Mouse (Mus musculus) natural killer cell, adult 2 months (primary cell): ENCODE results near the gene Rsph3b.
"Not testable (repeated sequence)": the region's sequence is repeated elsewhere in the genome, so short reads cannot be mapped to it uniquely, and the experiment has no call there.

Source experiments
- DNase-seq, 2 experiments: peaks; one replicate each; pipeline ENCODE4 v3.0.0; 2022; ENCODE audit warnings: low spot score in 2 of 2

The Rsph3b gene

DNA sequence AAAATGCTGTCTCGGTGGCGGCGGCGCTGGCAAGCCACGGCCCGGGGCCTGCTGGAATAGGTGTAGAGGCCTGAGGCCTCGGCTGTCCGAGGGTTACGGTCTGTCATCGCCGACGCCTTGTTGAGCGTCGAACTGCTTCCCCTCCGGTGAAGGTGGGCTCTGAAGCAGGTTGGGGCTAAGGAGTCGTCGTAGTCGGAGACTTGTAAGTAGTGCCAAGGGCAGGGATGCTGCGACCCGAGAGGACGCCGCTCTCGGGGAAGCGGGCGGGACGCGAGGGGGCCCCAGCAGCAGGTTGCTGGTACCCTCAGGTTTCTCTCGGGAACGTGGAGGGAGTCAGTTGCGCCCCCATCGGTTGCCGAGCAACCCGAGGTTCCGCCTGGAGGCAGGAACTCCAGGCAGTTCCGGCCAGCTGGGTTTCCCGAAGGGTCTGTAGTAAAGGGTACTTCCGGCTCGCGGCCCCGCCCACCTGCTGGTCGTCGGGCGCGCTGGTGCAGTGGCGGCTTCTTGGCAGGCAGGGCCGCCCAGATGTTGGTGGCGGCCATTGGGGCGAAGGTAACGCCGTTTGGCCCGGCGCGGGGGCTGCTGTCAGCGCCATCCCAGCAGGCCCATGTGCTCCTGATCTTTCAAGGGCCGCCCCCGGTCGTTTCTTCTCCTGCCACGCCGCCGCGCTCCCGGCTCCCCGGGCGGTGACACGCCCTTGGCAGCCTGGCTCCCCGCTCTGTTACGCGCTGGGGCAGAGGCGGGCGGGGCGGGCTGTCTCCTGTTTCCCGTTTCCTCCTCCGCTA, at the start of gene Rsph3b:
TSS of gene Rsph3b (minus strand) at position 699 of the 785 bp plus-strand sequence.
- DNase-seq, result peak; percentile 64 to 67

DNA sequence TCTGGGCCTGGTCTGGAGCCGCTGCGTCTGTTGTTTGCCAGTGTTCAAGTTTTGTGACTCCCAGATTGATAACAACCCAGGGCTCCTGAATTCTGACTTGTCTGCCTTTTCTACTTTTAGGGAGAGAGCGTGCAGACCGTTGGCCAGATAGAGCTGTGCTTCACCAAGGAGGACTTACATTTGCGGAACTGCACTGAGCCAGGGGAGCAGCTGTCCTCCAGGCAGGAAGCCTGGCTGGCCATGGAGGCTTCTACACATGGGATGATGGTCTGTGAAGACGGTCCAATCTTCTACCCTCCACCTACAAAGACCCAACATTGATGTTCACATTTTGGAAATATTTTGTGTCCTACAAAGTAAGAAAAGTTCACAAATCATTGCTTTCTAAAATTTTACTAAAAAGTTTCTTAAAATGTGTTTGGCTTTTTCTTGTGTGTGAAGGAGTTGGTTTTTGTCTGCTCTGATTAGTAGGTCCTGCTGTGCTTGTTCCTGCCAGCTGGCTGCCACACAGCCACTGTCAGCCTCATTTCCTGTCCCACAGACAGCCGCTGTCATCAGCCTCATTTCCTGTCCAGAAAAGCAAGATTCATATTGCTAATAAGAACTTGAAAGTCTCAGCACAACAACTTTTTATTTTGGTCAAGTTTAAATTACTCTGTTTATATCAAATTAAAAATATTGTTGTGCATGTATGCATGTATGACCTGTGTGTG, 49.5 kb upstream of the Rsph3b start:
- not testable (repeated sequence) for DNase-seq

DNA sequence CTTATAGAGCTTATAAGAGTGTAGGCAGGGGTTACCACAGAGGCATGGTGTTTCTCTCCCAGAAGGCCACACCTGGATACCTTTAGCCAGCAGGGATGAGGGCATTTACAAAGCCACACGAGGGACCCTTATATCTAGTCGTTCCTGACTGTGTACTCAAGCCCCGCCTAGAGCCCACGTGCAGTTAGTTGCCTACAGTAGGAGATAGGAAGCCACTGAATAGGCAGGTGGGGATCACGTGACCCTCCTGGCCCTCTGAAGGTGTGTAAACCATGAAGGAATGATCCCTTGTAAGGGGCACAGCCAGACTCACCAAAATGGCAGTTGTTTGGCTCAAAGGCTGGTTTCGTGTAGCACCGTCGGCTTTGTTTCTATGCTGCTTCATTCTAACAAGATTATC, 48.3 kb upstream of the Rsph3b start:
- DNase-seq, result not testable (repeated sequence)

DNA sequence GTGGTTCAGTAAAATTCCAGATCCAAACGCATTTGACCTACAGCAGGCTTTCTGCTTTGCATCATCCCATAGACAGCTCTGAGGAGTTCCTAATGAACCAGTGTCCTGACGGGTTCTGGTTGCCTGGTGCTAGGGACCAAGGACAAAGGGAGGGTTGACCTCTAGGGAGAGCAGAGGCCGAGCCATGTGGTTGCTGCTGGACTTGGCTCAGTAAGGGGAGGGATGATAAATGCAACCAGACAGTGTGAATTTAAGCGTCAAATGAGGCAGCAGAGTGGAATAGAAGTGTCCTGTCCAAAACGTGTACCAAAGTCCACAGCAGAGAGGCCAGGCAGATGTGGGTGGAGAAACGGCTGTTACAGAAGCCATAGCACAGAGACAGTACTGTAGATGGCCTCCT, 47.0 kb upstream of the Rsph3b start:
- not testable (repeated sequence) for DNase-seq

DNA sequence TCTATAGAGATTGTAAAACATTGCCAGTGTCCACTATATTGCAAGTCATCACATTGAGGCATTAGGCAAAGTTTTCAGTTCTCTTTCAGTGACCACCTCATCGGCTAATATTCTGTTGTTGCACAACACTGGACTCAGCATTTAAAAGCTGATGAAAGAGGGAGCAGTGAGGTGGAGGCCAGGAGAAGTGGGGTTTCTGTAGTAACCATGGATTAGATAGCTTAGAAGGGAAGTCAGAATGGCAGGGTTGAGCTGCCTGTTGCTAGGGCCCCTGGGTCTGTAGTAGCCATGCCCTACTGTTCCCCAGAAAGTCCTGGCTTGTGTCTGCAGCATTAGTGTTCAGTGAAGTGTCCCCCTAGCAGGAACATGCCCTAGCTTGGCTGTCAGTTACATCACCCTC, 37.6 kb upstream of the Rsph3b start:
- DNase-seq, result not testable (repeated sequence)

DNA sequence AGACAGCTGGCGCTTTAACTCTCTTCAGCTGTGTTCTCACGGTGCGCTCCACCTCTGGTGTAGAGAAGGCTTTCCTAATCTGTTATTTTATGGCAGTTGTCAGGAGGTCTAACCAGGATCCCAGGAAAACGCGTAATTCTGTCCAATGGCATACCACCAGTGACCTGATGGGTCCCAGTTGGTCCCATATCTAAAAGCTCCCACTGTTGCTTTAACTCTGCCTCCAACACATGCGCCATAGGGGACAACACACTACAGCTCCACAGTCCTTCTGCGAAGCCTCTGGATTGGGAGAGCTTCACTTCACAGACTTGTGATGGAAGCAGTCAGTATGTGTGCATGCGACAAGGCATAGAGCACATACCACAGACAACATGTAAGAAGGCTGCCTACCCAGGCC, 31.7 kb upstream of the Rsph3b start:
- DNase-seq, result not testable (repeated sequence)

DNA sequence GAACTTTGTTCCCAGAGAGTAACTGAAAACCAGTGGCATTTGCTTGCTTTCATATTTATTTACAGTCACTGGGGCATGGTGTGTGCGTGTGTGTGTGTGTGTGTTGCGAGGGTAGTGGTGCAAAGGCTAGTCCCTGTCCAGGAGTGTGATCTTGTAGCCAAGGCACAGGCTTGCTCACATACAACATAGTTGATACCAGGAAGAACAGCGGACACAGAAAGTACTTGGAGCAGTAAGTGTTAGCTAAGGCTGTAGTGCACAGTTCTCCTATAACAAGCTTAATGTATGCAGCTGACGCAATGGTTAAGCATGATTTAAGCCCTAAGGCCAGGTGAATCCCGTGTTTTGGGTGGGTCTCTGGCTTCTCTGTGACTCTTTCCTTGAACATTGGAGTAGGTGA, 30.9 kb upstream of the Rsph3b start:
- DNase-seq, result not testable (repeated sequence)

DNA sequence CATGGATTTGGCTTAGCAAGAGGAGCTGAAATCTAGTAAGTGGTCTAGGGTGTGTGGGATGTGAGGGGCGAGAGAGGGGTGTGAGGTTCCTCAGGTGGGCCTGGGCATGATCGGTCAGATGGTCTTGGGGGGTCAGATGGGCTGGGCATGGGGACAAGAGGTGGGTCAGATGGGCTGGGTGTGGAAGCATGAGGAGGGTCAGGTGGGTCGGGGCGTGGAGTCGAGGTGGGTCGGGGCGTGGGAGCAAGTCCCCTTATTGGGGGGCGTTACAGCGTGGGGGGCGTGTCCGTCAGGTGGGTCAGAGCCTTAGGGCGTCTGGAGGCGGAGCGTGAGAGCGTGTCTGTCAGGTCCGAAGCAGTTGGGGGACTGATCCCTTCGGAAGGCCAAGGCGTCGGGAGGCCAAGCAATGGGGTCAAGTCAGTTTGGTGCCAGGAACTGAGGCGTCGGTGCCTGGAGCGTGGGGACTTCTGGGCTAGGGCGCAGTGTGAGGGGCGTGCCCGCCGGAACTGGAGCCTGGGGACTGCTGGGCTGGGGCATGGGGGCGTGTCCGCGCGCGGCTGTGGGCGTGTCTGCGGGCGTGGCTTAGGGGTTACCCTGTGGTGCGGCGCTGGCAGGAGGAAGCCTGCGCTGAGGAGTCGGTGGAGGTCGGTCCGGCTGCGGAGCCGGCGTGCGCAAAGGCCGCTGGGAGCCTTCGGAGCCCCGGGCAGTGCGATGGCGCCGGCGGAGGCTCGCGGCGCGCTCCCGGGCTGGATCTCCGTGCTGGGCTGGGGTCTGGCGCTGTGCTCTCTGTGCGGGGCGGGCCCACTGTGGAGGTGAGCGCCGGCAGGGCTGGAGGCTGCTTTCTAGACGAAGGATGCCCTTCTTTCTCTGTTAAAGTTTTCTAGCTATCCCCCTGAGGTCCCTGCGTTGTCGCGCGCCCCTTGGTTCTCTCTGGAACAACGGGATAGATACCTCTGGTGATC, 30.1 kb upstream of the Rsph3b start, which contains the start of gene Gm49721:
TSS of gene Gm49721 (plus strand) at position 618 of the 962 bp plus-strand sequence.
- peak; percentile 80 to 83 for DNase-seq

DNA sequence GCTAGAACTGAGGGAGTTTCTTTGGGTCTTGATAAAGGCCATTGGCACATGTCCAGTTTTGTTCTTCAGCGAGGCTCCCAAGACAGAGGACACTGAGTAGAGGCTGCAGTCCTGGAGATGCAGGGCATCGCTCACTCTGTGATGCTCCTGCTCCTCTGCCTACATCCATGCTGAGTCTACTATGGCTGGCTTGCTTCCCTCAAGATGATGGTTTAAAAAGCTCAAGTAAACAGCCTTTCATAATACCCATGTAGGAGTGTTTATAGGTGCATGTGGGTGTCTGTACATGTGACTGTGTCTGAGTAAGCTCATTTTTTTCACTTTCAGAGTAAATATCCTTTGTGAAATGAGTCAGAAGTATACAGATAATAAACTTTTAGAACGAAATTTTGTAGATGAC, 26.5 kb upstream of the Rsph3b start:
- DNase-seq, result not testable (repeated sequence)

DNA sequence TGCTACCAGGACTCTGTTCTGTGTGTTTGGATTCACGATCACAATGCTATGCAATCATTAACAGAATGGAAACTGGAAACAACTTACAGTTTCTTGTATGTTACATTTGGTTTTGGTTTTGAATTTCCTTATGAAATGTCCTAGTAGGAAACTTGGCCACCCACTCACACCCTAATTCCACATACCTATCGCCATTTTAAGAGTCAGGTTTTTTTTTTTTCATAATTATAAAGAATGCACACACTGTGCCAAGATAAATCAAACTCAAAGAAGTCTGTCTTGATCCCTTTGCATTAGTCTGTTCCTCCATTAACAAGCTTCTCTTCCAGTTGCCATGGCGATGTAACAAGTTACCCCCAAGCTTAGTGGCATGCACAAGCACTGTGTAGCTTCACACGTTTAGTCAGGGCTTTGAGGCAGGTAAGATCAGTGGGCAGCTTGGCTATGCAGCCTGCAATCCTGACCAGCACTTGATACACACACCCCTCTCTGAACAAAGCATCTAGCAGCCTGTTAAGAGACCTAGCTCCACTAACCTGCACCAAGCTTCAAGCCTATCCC, 24.4 kb upstream of the Rsph3b start:
- not testable (repeated sequence) for DNase-seq

DNA sequence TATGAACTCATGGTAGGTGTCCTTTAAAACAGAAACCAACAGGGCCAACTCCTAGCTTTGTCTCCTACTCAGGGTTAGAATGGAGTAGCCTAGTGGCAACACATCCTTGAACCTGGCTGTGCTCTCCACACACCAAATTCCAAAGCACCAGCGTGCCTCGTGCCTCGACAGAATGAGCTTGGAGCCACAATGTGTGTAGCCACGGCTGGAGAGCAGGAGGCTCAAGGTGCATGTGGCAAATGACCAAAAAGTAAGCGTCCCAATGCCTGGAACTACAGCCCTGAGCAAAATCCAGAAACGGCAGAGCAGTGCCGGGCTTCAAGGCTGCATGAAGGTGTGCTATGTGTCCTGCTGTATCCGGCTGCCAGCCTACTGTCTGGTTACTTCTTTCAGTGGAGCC, 22.8 kb upstream of the Rsph3b start:
- not testable (repeated sequence) for DNase-seq

DNA sequence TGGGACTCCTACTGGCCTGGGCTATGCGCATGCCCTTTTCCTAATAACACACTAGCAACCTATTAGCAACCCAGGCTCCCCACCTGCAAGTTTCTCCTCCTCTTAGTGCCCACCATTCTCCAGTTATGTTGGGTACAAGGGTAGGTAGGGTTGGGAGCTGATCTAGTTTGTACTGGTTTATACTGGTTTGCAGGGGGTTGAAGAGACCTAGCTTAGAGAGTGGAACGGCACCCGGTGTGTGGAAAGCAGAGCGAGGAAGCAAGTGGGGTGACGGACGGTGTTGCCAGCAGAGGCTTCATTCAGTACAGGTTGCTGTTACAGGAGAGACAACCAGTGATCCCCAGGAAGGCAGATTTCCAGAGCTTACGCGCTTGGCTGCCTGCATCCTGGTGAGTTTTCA, 21.9 kb upstream of the Rsph3b start, which contains the start of gene Rnaset2b:
TSS of gene Rnaset2b (plus strand) at position 301 of the 400 bp plus-strand sequence.
- not testable (repeated sequence) for DNase-seq

DNA sequence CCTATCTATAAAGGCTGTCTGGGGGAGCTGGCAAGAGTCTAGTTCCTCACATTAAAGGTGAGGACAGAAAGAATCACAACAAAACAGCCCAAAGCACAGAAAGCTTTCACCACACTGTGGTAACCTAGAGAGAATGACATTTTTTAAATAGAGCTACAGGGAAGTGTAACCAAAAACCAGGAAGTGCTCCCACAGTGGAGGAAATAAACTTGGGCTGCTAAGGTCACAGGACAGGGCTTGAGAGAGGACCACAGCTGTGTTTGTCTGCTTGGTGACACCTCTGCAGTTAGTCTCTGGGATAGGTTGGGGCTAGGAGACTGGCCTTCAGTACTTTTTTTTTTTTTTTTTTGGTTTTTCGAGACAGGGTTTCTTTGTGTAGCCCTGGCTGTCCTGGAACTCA, 19.2 kb upstream of the Rsph3b start:
- DNase-seq, result not testable (repeated sequence)

DNA sequence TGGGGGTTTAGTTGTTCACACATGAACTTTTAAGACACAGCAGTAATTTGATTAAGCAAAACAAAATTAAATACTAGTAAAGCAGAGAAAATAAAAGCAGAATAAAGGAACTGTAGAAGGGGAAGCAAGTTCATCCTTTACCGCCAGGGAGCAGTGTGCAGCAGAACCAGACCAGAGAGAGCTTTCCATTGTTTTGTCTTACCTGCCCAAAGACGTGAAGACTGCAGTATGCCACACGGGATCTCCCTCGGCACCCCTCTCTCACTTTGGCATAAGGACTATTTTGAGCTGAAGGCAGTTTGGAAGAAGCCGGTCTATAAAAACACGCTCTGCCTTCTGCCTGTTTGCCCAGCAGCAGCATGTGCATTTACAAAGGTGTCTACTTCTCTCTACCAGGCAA, 16.9 kb upstream of the Rsph3b start:
- DNase-seq, result peak in 1 of 2 experiments; percentile 36

DNA sequence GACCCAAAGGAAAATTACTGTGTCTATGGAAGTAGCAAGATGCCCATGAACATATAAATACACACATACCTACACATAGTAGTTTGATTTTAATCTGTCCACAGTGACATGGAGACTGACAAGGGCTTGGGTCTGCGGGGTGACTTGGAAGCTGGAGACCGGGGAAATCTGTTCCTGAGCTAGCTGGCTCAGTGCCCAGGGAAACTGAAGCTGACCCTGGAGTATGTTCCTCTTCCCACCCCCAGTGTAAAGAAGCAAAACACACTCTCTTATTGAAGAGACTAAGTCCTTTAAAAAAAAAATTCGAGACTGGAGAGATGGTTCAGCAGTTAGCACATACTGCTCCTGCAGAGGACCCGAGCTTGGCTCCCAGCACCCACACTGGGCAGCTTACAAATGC, 14.5 kb upstream of the Rsph3b start:
- DNase-seq, result not testable (repeated sequence)

DNA sequence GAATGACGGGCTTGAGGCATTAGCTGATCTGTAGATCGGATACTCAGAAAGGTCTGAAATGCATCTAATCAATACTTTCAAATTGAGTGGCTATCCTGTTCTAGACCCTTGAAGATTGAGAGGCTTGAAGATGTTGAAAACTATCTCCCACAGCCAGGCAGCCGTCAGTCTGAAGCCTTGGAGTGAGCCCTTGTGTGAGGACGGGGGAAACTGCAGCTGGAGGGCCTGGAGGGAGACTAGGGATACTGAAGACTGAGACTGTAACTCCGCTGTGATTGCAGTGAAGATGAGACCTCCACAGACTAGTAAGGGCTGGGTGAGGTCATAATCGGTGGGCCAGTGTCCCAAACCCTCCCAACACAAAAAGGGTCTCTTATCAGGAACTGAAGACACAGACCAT, 13.9 kb upstream of the Rsph3b start:
- not testable (repeated sequence) for DNase-seq

DNA sequence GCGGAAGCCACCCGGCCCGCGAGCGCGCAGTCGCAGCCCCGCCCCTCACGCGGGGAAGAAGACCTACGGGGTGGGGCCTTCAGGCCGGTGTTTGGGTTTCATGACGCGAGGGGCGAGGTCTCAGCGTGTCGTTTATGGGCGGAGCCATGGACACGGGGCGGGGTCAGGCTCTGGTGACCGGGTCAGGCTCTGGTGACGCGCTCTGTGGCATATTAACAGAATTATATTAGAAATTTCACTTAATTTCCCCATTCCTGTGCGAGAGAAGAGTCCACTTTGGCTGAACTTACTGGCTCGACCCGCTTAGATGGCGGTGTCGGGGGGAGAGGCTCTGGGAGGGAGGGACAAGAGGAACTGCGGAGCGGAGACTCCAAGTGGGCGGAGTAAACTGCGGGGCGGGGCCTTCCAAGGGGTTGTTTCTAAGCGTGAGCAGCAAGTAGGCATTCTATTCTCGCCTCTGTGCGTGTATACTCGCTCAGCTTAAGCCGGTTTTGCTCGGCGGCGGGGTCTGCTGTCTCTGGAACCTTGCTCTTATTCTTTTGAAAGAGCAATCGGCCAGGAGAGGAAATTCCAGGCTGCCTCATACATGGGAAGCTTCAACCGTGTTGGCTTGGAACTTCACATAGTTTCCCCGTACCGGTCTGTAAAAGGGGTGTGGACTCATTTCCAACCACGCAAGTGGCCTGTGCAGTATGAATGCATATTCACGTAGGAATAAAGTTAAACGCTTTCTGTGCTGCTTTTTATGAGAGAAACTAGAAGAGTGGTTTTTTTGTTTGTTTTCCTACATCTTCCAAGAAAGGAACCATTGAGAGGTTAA, 12.9 kb upstream of the Rsph3b start:
- peak; percentile 72 to 76 for DNase-seq

DNA sequence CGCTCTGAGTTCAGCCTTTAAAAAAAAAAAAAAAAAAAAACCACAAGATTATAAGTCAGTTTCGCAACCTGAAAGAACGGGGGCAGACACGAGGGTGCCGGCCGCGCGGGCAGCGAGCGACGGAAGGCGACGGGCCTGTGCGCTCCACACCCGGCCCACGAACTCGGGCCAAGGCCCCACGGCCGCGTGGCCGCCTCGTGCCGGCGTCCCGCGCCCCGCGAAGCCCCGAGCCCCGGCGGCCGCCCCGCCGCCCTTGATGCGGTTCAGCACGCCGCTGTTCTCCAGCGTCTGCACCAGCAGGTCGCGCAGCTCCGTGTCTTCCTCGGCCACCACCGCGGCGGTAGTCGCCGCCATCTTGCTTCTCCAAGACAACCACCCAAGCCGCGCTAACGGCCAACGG, 12.3 kb upstream of the Rsph3b start, which contains the start of gene Tagap1:
TSS of gene Tagap1 (minus strand) at position 381 of the 400 bp plus-strand sequence.
- peak; percentile 36 to 58 for DNase-seq

DNA sequence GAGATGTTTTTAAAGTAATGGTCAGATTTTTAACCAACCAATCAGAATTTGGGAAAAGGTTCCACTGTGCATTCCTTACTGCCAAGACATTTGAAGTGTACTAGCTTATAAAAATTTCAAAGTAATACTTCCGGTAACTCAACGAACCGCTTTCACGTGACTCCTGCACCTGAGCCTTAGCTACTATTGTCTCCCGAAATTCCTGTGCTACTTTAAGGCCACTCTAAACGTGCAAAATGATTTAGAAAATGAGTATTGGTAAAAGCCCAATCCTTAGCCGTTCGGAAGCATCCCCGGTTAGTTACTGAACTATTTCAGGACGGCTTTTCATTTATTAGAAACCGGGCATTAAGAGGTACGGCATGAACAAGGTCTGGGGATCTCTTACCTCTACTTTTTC, 11.9 kb upstream of the Rsph3b start:
- DNase-seq, result not testable (repeated sequence)

DNA sequence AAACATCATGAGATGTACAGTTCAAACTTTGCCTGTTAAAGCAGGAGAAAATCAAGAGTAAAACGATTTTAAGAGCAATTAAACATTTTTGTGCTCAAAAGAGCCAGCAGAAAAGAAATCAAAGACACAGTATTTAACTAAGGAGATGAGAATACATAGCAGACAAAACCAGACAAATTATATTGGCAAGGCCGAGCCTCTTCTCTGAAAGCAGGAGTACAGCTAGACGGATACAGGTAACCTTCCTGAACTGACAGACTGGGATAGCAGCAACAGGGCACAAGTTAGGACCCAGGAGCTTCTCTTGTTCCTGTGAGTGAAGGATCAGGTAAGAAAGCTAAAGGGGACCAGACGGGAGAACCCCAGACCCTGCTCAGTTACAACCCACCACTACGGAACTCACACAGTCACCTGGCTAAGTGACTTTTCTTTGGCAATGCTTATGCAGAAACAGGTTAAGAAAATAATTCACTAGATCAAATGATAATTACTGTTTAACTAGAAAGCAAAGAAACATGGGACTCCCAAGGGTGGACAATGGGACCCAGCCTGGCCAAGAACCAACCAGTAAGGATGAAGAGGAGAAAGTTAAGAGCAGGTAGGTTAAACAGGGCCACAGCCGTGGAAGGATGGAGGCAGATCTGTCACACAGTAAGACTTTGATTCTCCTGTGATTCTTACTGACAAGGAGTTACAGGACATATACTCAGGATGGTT, 11.2 kb upstream of the Rsph3b start:
- not testable (repeated sequence) for DNase-seq
